In the genomic region with DNA sequence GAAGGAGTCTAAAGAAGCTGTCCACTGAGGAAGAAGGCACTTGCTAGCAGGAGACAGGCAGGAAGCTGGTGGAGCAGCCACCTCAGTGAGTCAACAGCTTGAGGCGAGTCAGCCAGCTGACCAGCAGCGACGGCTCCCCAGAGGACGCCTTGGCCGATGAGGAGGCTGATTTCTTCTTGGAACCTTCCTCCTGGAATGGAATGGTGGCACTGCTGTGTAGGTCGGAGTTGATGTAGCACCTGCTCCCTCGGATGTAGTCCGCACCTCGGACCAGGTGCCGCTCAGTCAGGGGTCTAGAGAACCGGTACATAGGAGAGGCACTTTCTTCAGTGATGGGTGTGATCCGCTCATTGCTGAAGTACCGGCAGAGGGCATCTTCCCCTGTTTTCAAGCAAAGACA, we compare ENCODE assay signal across 19 mouse cellular contexts.
DNase-seq lines count a peak whose midpoint lies in the region; ATAC-seq and TF ChIP-seq lines count a peak whose summit lies in the region.
"Had no signal": no experiment of that assay in that cellular context is flagged by ENCODE, and none has a peak within 500 bp of the region (broad histone marks: within the 10 kb centered on the region; RNA-seq: fewer than 3 reads in every experiment).

No protein-coding gene starts in this region.

- H3K27me3 ChIP-seq in hindbrain, embryonic 14.5 days (ENCODE audit: control insufficient read depth, insufficient read depth, low read length) = no peaks in the 10 kb centered on the region
- no peaks in the 10 kb centered on the region for H3K27me3 ChIP-seq in hindbrain, embryonic 11.5 days (ENCODE audit: control insufficient read depth, insufficient read depth, low read length)
- no peaks in the 10 kb centered on the region for H3K27me3 ChIP-seq in stomach, postnatal 0 days (ENCODE audit: control insufficient read depth, insufficient read depth, low read length)
- no peaks in the 10 kb centered on the region for H3K27me3 ChIP-seq in forebrain, embryonic 16.5 days (replicated peaks; ENCODE audit: control insufficient read depth, insufficient read depth, low read length)
- H3K27me3 ChIP-seq: forebrain, embryonic 12.5 days; limb, embryonic 13.5 days; liver, embryonic 15.5 days; midbrain, embryonic 15.5 days had no signal

- H3K9ac ChIP-seq in hindbrain, embryonic 14.5 days = no peak overlapping the region
- no peak overlapping the region for H3K9ac ChIP-seq in hindbrain, embryonic 11.5 days (ENCODE audit: low read depth, low read length)
- no peak overlapping the region for H3K9ac ChIP-seq in stomach, postnatal 0 days (ENCODE audit: low read length)
- no peak overlapping the region for H3K9ac ChIP-seq in forebrain, embryonic 16.5 days (replicated peaks; ENCODE audit: low read depth, low read length)
- H3K9ac ChIP-seq: forebrain, embryonic 12.5 days; limb, embryonic 13.5 days; liver, embryonic 15.5 days; midbrain, embryonic 15.5 days had no signal

- no peaks in the 10 kb centered on the region for H3K9me3 ChIP-seq in hindbrain, embryonic 14.5 days (ENCODE audit: control insufficient read depth, low read length)
- H3K9me3 ChIP-seq in hindbrain, embryonic 11.5 days (ENCODE audit: control insufficient read depth, low read length) = no peaks in the 10 kb centered on the region
- H3K9me3 ChIP-seq in stomach, postnatal 0 days (ENCODE audit: control insufficient read depth, low read length) = no peaks in the 10 kb centered on the region
- no peaks in the 10 kb centered on the region for H3K9me3 ChIP-seq in forebrain, embryonic 16.5 days (ENCODE audit: control insufficient read depth, low read length)
- H3K9me3 ChIP-seq: forebrain, embryonic 12.5 days; limb, embryonic 13.5 days; liver, embryonic 15.5 days; midbrain, embryonic 15.5 days had no signal

- no peak for TF ChIP-seq CTCF in stomach, postnatal 0 days (IDR thresholded peaks at IDR 0.05; ENCODE audit: low read depth)

- TF ChIP-seq EP300 in stomach, postnatal 0 days (optimal IDR thresholded peaks at IDR 0.05) = no peak

- H3K36me3 ChIP-seq in hindbrain, embryonic 14.5 days (replicated peaks; ENCODE audit: control insufficient read depth, insufficient read depth) = no peaks in the 10 kb centered on the region
- H3K36me3 ChIP-seq in hindbrain, embryonic 11.5 days (ENCODE audit: control insufficient read depth, insufficient read depth, low read length) = no peaks in the 10 kb centered on the region
- peaks cover 7% of the 10 kb centered on the region for H3K36me3 ChIP-seq in stomach, postnatal 0 days (ENCODE audit: control insufficient read depth, insufficient read depth, low read length)
- H3K36me3 ChIP-seq in forebrain, embryonic 16.5 days (ENCODE audit: control insufficient read depth, insufficient read depth) = no peaks in the 10 kb centered on the region
- H3K36me3 ChIP-seq: midbrain, embryonic 15.5 days had no signal

- no peak overlapping the region for H3K27ac ChIP-seq in hindbrain, embryonic 14.5 days
- H3K27ac ChIP-seq in hindbrain, embryonic 11.5 days (ENCODE audit: low read depth, low read length) = no peak overlapping the region
- H3K27ac ChIP-seq in stomach, postnatal 0 days (replicated peaks) = no peak overlapping the region
- no peak overlapping the region for H3K27ac ChIP-seq in forebrain, embryonic 16.5 days (ENCODE audit: low read length)
- H3K27ac ChIP-seq: forebrain, embryonic 12.5 days; limb, embryonic 13.5 days; liver, embryonic 15.5 days; midbrain, embryonic 15.5 days had no signal

- WGBS in hindbrain, embryonic 14.5 days = 96% methylated on average over 13 of the region's 13 CpGs
- WGBS in hindbrain, embryonic 11.5 days = 91% methylated on average over 13 of the region's 13 CpGs
- 95% methylated on average over 13 of the region's 13 CpGs for WGBS in stomach, postnatal 0 days
- WGBS in forebrain, embryonic 16.5 days = 97% methylated on average over 13 of the region's 13 CpGs

- DNase-seq in hindbrain, embryonic 14.5 days (ENCODE audit: low spot score) = no peak
- no peak for DNase-seq in hindbrain, embryonic 11.5 days (ENCODE audit: low spot score)
- DNase-seq in adrenal gland, postnatal 36 days = peak; percentile 5 to 41
- DNase-seq in cerebellum, adult 9-10 months = peak; percentile 81
- no peak for DNase-seq in spleen, postnatal 10 days (ENCODE audit: low spot score in 2 of 2)
- DNase-seq in stomach, postnatal 0 days (ENCODE audit: low spot score) = no peak
- DNase-seq: embryo, embryonic 11 days; heart, postnatal 4 days; kidney, adult 2 months; kidney, postnatal 25 days; layer of hippocampus, adult 9-11 months; spleen, adult 18-20 months; thymus, postnatal 25 days had no signal

- H3K4me3 ChIP-seq in hindbrain, embryonic 14.5 days (replicated peaks; ENCODE audit: low read length) = no peak overlapping the region
- no peak overlapping the region for H3K4me3 ChIP-seq in hindbrain, embryonic 11.5 days (ENCODE audit: low read depth, low read length)
- H3K4me3 ChIP-seq in stomach, postnatal 0 days (ENCODE audit: low read depth, low read length) = no peak overlapping the region
- H3K4me3 ChIP-seq in forebrain, embryonic 16.5 days (replicated peaks; ENCODE audit: low read length) = no peak overlapping the region
- H3K4me3 ChIP-seq: forebrain, embryonic 12.5 days; limb, embryonic 13.5 days; liver, embryonic 15.5 days; midbrain, embryonic 15.5 days had no signal

- ATAC-seq in hindbrain, embryonic 14.5 days (ENCODE audit: low FRiP score) = 0 out of 2 replicates have a peak, but pooled peaks have one; percentile 11
- no peak for ATAC-seq in hindbrain, embryonic 11.5 days (ENCODE audit: low FRiP score)
- no peak for ATAC-seq in stomach, postnatal 0 days (ENCODE audit: low FRiP score, low TSS enrichment)
- no peak for ATAC-seq in forebrain, embryonic 16.5 days
- ATAC-seq: lung, postnatal 0 days; midbrain, embryonic 15.5 days had no signal

- no peaks in the 10 kb centered on the region for H3K4me1 ChIP-seq in hindbrain, embryonic 14.5 days (replicated peaks; ENCODE audit: control insufficient read depth, insufficient read depth, low read length)
- no peaks in the 10 kb centered on the region for H3K4me1 ChIP-seq in hindbrain, embryonic 11.5 days (replicated peaks; ENCODE audit: control insufficient read depth, insufficient read depth, low read length)
- H3K4me1 ChIP-seq in stomach, postnatal 0 days (replicated peaks; ENCODE audit: control insufficient read depth, insufficient read depth) = 0 out of 2 replicates have a peak, but pooled peaks cover 2% of the 10 kb centered on the region
- H3K4me1 ChIP-seq in forebrain, embryonic 16.5 days (replicated peaks; ENCODE audit: control insufficient read depth, insufficient read depth, low read length) = no peaks in the 10 kb centered on the region
- H3K4me1 ChIP-seq: forebrain, embryonic 12.5 days; midbrain, embryonic 15.5 days had no signal

- H3K4me2 ChIP-seq in hindbrain, embryonic 14.5 days (replicated peaks) = no peak overlapping the region
- H3K4me2 ChIP-seq in hindbrain, embryonic 11.5 days (replicated peaks; ENCODE audit: low read depth, low read length) = no peak overlapping the region
- no peak overlapping the region for H3K4me2 ChIP-seq in stomach, postnatal 0 days (replicated peaks; ENCODE audit: low read depth)
- H3K4me2 ChIP-seq in forebrain, embryonic 16.5 days (ENCODE audit: low read length) = no peak overlapping the region
- H3K4me2 ChIP-seq: forebrain, embryonic 12.5 days; limb, embryonic 13.5 days; liver, embryonic 15.5 days; midbrain, embryonic 15.5 days had no signal

Comparison
In these comparisons a context has a peak if more than half of its experiments do, and no peak if none do; other contexts are left out.
1. DNase-seq: peak in adrenal gland, postnatal 36 days (2 of 2) and cerebellum, adult 9-10 months (single experiment); none in hindbrain, embryonic 14.5 days (single experiment), hindbrain, embryonic 11.5 days (single experiment), spleen, postnatal 10 days (0 of 2) and stomach, postnatal 0 days (single experiment).